Mouse (Mus musculus) testis, adult 2 months (tissue): ENCODE data around the gene Ube2cbp. TPM values are rescaled to one million over a fixed set of nuclear protein-coding genes. Genes with fewer than 3 reads are reported as not detected.

Experiments
- H3K27ac ChIP-seq: fragments of 200-500 bp; 2 replicates; pipeline ENCODE4 v1.5.1; 2012; ENCODE audit warnings: low read depth, low read length; ENCODE audit not compliant: control insufficient read depth, insufficient read depth
- H3K27me3 ChIP-seq: fragments of 200-500 bp; 2 replicates; pipeline ENCODE4 v1.6.1; 2012; ENCODE audit warnings: mild to moderate bottlenecking, low read length, moderate library complexity; ENCODE audit not compliant: control insufficient read depth, insufficient read depth
- H3K36me3 ChIP-seq: fragments of 200-500 bp; 2 replicates; pipeline ENCODE4 v1.6.1; 2012; ENCODE audit warnings: mild to moderate bottlenecking, low read length; ENCODE audit not compliant: control insufficient read depth, insufficient read depth
- H3K4me1 ChIP-seq: fragments of 200-500 bp; 2 replicates; pipeline ENCODE4 v1.6.1; 2012; ENCODE audit warnings: low read length; ENCODE audit not compliant: control insufficient read depth, insufficient read depth
- H3K4me3 ChIP-seq: fragments of 200-500 bp; 2 replicates; pipeline ENCODE4 v1.5.1; 2012; ENCODE audit warnings: low read depth, mild to moderate bottlenecking, low read length, moderate library complexity, mixed read lengths; ENCODE audit not compliant: control insufficient read depth
- CTCF ChIP-seq: fragments of 200-500 bp; IDR thresholded peaks from 2 replicates; pipeline ENCODE4 v1.5.1; 2012; ENCODE audit warnings: low read depth, mild to moderate bottlenecking, inconsistent platforms, low read length, moderate library complexity; ENCODE audit not compliant: control insufficient read depth, insufficient read depth, insufficient replicate concordance
- POLR2A ChIP-seq: fragments of 200-500 bp; IDR thresholded peaks from 2 replicates; pipeline ENCODE4 v1.6.1; 2012; ENCODE audit warnings: low read depth, mild to moderate bottlenecking, inconsistent platforms, low read length, moderate library complexity; ENCODE audit not compliant: control insufficient read depth
- polyA plus RNA-seq: library from polyadenylated mRNA; depleted of rRNA; stranded (reverse); fragments of >200 nt; gene quantifications from 2 replicates; pipeline ENCODE4 v1.2.3, GENCODE M21; 2012

The Ube2cbp gene
- polyA plus RNA-seq, 1 experiment: 0.89 TPM

- Histone ChIP-seq H3K4me1 (no peaks in the 10 kb centered on the region), H3K27ac (no peak overlapping the region), H3K4me3 (no peak overlapping the region), H3K36me3 (no peaks in the 10 kb centered on the region), H3K27me3 (no peaks in the 10 kb centered on the region)
- TF ChIP-seq CTCF: no peak
- TF ChIP-seq POLR2A: no peak
These were observed 73.3 kb downstream of the Ube2cbp start for GRCm38 (mm10) chr9:86391467-86391866.

- no peak overlapping the region for H3K4me3 ChIP-seq
- H3K4me1 ChIP-seq: no peaks in the 10 kb centered on the region
- no peaks in the 10 kb centered on the region for H3K36me3 ChIP-seq
- H3K27ac ChIP-seq: no peak overlapping the region
- H3K27me3 ChIP-seq: no peaks in the 10 kb centered on the region
- no peak for TF ChIP-seq POLR2A
- TF ChIP-seq CTCF: no peak
These were observed 74.0 kb downstream of the Ube2cbp start for GRCm38 (mm10) chr9:86390713-86391112.

- no peaks in the 10 kb centered on the region for H3K36me3 ChIP-seq
- no peaks in the 10 kb centered on the region for H3K27me3 ChIP-seq
- no peak overlapping the region for H3K27ac ChIP-seq
- TF ChIP-seq POLR2A: no peak
- TF ChIP-seq CTCF: no peak
- no peaks in the 10 kb centered on the region for H3K4me1 ChIP-seq
- no peak overlapping the region for H3K4me3 ChIP-seq
These were observed 76.2 kb downstream of the Ube2cbp start for GRCm38 (mm10) chr9:86388538-86388937.

DNA sequence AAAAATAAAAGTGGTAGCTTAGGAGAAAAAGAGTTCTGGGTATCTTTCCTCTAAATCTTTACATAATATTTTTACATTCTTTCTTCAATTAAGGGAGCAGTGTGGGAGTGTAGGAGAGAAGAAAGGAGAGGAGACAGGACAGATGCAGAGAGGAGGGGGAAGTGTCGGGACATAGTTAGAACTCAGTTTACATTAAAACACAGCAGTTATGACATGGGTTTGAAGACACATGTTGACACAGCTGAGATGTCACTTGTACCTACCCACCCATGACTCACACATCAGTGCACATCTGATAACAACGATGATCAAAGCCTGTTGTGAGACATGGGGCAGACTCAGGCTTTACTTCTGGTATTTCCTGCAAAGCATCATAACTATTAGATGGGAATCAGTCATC is 87.8 kb downstream of the Ube2cbp start:
- no peaks in the 10 kb centered on the region for H3K36me3 ChIP-seq
- H3K27ac ChIP-seq: no peak overlapping the region
- no peaks in the 10 kb centered on the region for H3K4me1 ChIP-seq
- no peak overlapping the region for H3K4me3 ChIP-seq
- TF ChIP-seq POLR2A (no peak), CTCF (no peak)
- H3K27me3 ChIP-seq: no peaks in the 10 kb centered on the region

DNA sequence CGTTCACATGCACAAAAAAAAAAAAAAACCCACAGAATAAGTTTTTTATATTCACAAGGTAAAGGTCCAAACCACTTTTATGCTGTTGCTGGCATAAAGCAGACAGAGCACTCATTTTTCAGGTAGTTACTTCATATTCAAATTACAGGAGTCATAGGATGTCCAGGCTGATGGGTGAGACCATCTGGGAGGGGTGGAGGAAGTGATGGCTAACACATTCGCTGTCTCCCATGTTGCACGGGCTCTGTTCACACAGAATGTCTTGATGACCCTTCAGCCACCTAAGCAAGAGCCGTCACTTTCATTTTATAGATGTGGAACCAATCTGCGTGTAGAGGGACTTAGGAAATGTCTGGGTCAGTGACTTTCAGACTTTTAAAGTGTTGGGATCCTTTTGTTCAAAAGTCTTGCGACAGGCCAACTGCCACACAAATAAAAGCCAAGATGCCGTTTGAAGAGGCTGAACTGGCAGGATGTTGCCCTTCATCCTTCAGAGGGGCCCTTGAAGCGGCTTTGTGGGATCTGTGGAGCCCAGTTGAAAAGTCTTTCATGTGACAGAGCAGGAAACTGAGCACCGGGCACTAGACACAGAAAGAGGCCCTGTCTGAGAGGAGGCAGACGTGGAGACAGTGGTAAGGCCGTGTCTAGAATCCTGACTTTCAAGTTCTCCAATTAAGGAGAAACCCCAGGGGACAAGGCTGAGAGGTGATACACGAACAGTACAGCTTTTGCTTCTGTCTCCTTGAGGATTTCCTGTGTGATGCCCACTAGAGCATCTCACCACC is 91.8 kb downstream of the Ube2cbp start:
- TF ChIP-seq POLR2A: no peak
- TF ChIP-seq CTCF: no peak
- Histone ChIP-seq H3K4me3 (no peak overlapping the region), H3K27ac (no peak overlapping the region), H3K27me3 (no peaks in the 10 kb centered on the region), H3K36me3 (no peaks in the 10 kb centered on the region), H3K4me1 (no peaks in the 10 kb centered on the region)

GRCm38 (mm10) chr9:86369208-86369607 is 95.5 kb downstream of the Ube2cbp start:
- Histone ChIP-seq H3K4me1 (no peaks in the 10 kb centered on the region), H3K36me3 (no peaks in the 10 kb centered on the region), H3K27ac (no peak overlapping the region), H3K4me3 (no peak overlapping the region), H3K27me3 (no peaks in the 10 kb centered on the region)
- no peak for TF ChIP-seq POLR2A
- TF ChIP-seq CTCF: no peak

DNA sequence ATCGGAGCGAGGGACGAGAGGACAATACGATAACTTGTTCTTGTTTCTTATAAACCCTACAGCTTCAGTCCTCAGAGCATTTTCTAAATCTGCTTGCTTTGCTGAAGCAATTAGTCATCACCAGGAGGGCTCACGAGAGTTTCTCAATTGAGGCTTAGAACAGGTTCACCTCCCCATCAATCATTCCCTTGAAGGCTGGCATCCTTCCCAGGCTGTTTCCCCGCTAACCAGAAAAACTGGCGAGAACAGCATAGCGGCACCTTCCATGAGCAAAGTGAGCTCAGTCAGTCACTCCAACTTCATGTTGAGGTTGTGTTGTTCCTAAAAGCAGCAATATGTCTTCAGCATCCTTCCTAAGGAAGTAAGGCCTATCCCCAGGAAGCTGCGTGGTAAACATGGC is 104.2 kb downstream of the Ube2cbp start:
- no peaks in the 10 kb centered on the region for H3K4me1 ChIP-seq
- H3K36me3 ChIP-seq: no peaks in the 10 kb centered on the region
- H3K27me3 ChIP-seq: no peaks in the 10 kb centered on the region
- no peak for TF ChIP-seq CTCF
- no peak for TF ChIP-seq POLR2A
- H3K27ac ChIP-seq: no peak overlapping the region
- no peak overlapping the region for H3K4me3 ChIP-seq
